Mouse (Mus musculus) inflammation-experienced regulatory T-cells, adult 6 months (primary cell): ENCODE measurements at regions not wholly inside any gene's neighbourhood (a gene's known extent, or its start where the extent isn't known, plus 50 kb on each side); places are given as distances from the start of the nearest gene placed in this dataset.

Experiments
- ATAC-seq: one replicate; pipeline ENCODE4 v1.8.0; 2017

GRCm38 (mm10) chr13:37715058-37715712 lies 63.0 kb upstream of the Rreb1 start:
- no peak for ATAC-seq

DNA sequence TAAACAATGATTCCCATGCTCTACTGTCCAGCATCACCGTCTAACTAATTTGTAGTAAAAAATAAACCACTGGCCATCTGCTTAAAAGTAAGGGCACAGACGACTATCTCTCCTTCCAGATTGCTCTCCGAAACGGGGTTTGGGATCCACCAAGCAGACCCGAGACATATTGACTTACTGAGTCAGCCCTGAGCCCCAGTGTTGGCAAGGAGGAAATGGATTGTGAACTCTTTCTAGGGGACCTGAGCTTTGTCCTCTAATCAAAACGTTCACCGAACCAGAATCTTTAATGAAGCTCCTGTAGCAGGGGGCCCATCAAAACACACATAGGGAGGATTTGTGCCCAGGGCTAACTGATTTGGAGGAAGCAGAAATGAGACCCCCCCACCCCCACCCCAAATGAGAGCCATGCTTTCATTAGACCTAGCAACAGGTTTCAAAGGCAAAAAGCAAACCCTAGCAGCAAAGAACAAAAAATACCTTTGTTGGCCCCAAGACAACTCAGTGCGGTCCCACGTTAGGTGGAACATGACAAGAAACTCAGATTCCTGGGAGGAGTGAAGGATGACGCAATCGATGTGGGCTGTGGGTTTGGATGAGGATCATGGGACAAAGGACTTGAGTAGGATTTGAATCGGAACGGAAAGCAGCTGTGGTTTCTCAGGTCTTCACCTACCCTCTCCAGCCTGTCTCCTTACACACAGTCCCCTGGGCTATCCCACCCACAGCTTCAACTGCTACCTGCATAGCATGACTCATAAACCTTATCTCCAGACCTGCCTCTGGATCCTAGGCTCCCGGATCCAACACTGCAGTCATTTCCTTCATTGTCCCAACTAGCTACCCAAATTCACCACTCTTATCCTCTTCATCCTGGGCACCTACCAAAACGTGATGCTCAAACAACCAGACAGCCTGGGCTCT lies 62.2 kb upstream of the Rreb1 start:
- no peak for ATAC-seq

- ATAC-seq: no peak
Measured at GRCm38 (mm10) chr13:37717793-37718192, 60.4 kb upstream of the Rreb1 start.

DNA sequence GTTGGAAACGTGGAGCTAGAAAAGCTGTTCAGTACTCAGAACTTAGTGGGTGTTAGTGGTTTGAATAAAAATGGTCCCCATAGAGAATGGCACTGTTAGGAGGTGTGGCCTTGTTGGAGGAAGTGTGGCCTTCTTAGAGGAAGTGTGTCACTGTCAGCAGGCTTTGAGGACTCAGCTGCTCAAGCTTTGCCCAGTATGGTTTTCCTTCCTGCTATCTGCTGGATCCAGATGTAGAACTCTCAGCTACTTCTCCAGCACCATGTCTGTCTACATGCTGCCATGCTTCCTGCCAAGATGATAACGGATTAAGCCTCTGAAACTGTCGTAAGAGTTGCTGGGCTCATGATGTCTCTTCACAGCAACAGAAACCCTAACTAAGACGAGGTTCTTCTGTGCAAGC lies 59.8 kb upstream of the Rreb1 start:
- no peak for ATAC-seq
